Mouse (Mus musculus): ENCODE results near the gene Pgls.

The Pgls gene

GRCm38 (mm10) chr8:71591471-71592373 is at the start of gene Pgls:
Gene Pgls, plus strand, starts transcription at chr8:71592176.
- DNase-seq (ENCODE audit: low spot score in 2 of 2): peak; percentile 95 to 96

- DNase-seq (ENCODE audit: low spot score in 2 of 2): peak; percentile 98
These were observed 49.2 kb upstream of the Pgls start, which contains the start of gene Mvb12a for GRCm38 (mm10) chr8:71542632-71543343. Gene Mvb12a, plus strand, starts transcription at chr8:71542922.

- no peak for DNase-seq (ENCODE audit: low spot score in 2 of 2)
These were observed 48.2 kb upstream of the Pgls start for GRCm38 (mm10) chr8:71543755-71544154.

- DNase-seq (ENCODE audit: low spot score in 2 of 2): no peak
These were observed 46.9 kb upstream of the Pgls start for GRCm38 (mm10) chr8:71545053-71545452.

GRCm38 (mm10) chr8:71547590-71547989 is 44.4 kb upstream of the Pgls start:
- no peak for DNase-seq (ENCODE audit: low spot score in 2 of 2)

- DNase-seq (ENCODE audit: low spot score in 2 of 2): no peak
These were observed 41.2 kb upstream of the Pgls start for GRCm38 (mm10) chr8:71550754-71551153.

GRCm38 (mm10) chr8:71552770-71553169 is 39.2 kb upstream of the Pgls start:
- DNase-seq (ENCODE audit: low spot score in 2 of 2): no peak

- DNase-seq (ENCODE audit: low spot score in 2 of 2): no peak
These were observed 38.0 kb upstream of the Pgls start for GRCm38 (mm10) chr8:71554001-71554400.

GRCm38 (mm10) chr8:71554644-71555043 is 37.3 kb upstream of the Pgls start:
- no peak for DNase-seq (ENCODE audit: low spot score in 2 of 2)

- no peak for DNase-seq (ENCODE audit: low spot score in 2 of 2)
These were observed 33.7 kb upstream of the Pgls start, which contains the start of gene Tmem221 for GRCm38 (mm10) chr8:71558071-71558957. Gene Tmem221, minus strand, starts transcription at chr8:71558871.

- peak; percentile 77 to 85 for DNase-seq (ENCODE audit: low spot score in 2 of 2)
These were observed 32.9 kb upstream of the Pgls start for GRCm38 (mm10) chr8:71558958-71559690.

GRCm38 (mm10) chr8:71560071-71560470 is 31.9 kb upstream of the Pgls start:
- no peak for DNase-seq (ENCODE audit: low spot score in 2 of 2)

- DNase-seq (ENCODE audit: low spot score in 2 of 2): no peak
These were observed 31.2 kb upstream of the Pgls start for GRCm38 (mm10) chr8:71560765-71561164.

- DNase-seq (ENCODE audit: low spot score in 2 of 2): peak; percentile 53 to 60
These were observed 30.6 kb upstream of the Pgls start for GRCm38 (mm10) chr8:71561401-71561800.

- peak; percentile 74 to 75 for DNase-seq (ENCODE audit: low spot score in 2 of 2)
These were observed 29.2 kb upstream of the Pgls start for GRCm38 (mm10) chr8:71562751-71563150.

- no peak for DNase-seq (ENCODE audit: low spot score in 2 of 2)
These were observed 28.0 kb upstream of the Pgls start for GRCm38 (mm10) chr8:71563992-71564391.

- no peak for DNase-seq (ENCODE audit: low spot score in 2 of 2)
These were observed 25.5 kb upstream of the Pgls start, which contains the start of gene Nxnl1 for GRCm38 (mm10) chr8:71566501-71566900. Gene Nxnl1, minus strand, starts transcription at chr8:71566601.

- no peak for DNase-seq (ENCODE audit: low spot score in 2 of 2)
These were observed 24.4 kb upstream of the Pgls start for GRCm38 (mm10) chr8:71567587-71567986.

- no peak for DNase-seq (ENCODE audit: low spot score in 2 of 2)
These were observed 23.5 kb upstream of the Pgls start, which contains the start of gene Slc27a1 for GRCm38 (mm10) chr8:71568387-71568937. Gene Slc27a1, plus strand, starts transcription at chr8:71568882.

GRCm38 (mm10) chr8:71568941-71569340 is 23.0 kb upstream of the Pgls start:
- no peak for DNase-seq (ENCODE audit: low spot score in 2 of 2)
